Mouse (Mus musculus): Measurements from ENCODE around the gene Arhgap25. TPM values are rescaled to one million over a fixed set of nuclear protein-coding genes. Genes with fewer than 3 reads are reported as not detected.

Gene Arhgap25
- polyA plus RNA-seq, 2 experiments: 1.5 to 2.3 TPM

GRCm38 (mm10) chr6:87500696-87501095 lies 32.4 kb downstream of the Arhgap25 start:
- Histone ChIP-seq H3K27me3 (ENCODE audit: control insufficient read depth, insufficient read depth, low read length) (no peaks in the 10 kb centered on the region; the same call in 1 of the 2 replicates), H3K36me3 (replicated peaks; ENCODE audit: control insufficient read depth, insufficient read depth, low read depth) (no peaks in the 10 kb centered on the region), H3K9ac (replicated peaks) (no peak overlapping the region), H3K27ac (no peak overlapping the region), H3K4me2 (ENCODE audit: low read depth) (no peak overlapping the region), H3K4me1 (replicated peaks; ENCODE audit: control insufficient read depth in 2 of 2, insufficient read depth in 2 of 2, low read length in 1 of 2) (peaks cover 0 to 17% of the 10 kb centered on the region in 2 experiments; a peak in 3 of 4 replicates), H3K4me3 (ENCODE audit: insufficient read depth in 1 of 2, low read depth in 2 of 2, low read length in 2 of 2) (no peak overlapping the region), H3K9me3 (ENCODE audit: control insufficient read depth, low read length) (no peaks in the 10 kb centered on the region)
- ATAC-seq (ENCODE audit: insufficient read depth) (no peak), DNase-seq (ENCODE audit: low read depth in 3 of 3, low spot score in 3 of 3) (no peak)
- TF ChIP-seq EP300 (IDR thresholded peaks at IDR 0.05; ENCODE audit: low read depth) (no peak), CTCF (IDR thresholded peaks at IDR 0.05; ENCODE audit: low read depth) (no peak)
- 67% methylated on average over 7 of the region's 7 CpGs for WGBS (ENCODE audit: insufficient replicate concordance)

GRCm38 (mm10) chr6:87499791-87500190 lies 33.3 kb downstream of the Arhgap25 start:
- no peak for TF ChIP-seq CTCF (IDR thresholded peaks at IDR 0.05; ENCODE audit: low read depth)
- no peak for TF ChIP-seq EP300 (IDR thresholded peaks at IDR 0.05; ENCODE audit: low read depth)
- no peak overlapping the region for H3K4me2 ChIP-seq (ENCODE audit: low read depth)
- ATAC-seq (ENCODE audit: insufficient read depth) (no peak), DNase-seq (ENCODE audit: low read depth in 3 of 3, low spot score in 3 of 3) (no peak)
- no peaks in the 10 kb centered on the region for H3K36me3 ChIP-seq (replicated peaks; ENCODE audit: control insufficient read depth, insufficient read depth, low read depth)
- no peaks in the 10 kb centered on the region; the same call in 1 of the 2 replicates for H3K27me3 ChIP-seq (ENCODE audit: control insufficient read depth, insufficient read depth, low read length)
- no peak overlapping the region for H3K9ac ChIP-seq (replicated peaks)
- no peak overlapping the region for H3K27ac ChIP-seq
- no peak overlapping the region for H3K4me3 ChIP-seq (ENCODE audit: insufficient read depth in 1 of 2, low read depth in 2 of 2, low read length in 2 of 2)
- WGBS (ENCODE audit: insufficient replicate concordance): 12% methylated on average over 6 of the region's 6 CpGs
- no peaks in the 10 kb centered on the region for H3K9me3 ChIP-seq (ENCODE audit: control insufficient read depth, low read length)
- H3K4me1 ChIP-seq (replicated peaks; ENCODE audit: control insufficient read depth in 2 of 2, insufficient read depth in 2 of 2, low read length in 1 of 2): peaks cover 0 to 17% of the 10 kb centered on the region in 2 experiments

GRCm38 (mm10) chr6:87496143-87496542 lies 36.9 kb downstream of the Arhgap25 start:
- Histone ChIP-seq H3K4me2 (ENCODE audit: low read depth) (peak overlapping the region; percentile 13; the same call in 1 of the 2 replicates), H3K9me3 (ENCODE audit: control insufficient read depth, low read length) (no peaks in the 10 kb centered on the region), H3K36me3 (replicated peaks; ENCODE audit: control insufficient read depth, insufficient read depth, low read depth) (no peaks in the 10 kb centered on the region), H3K27me3 (ENCODE audit: control insufficient read depth, insufficient read depth, low read length) (no peaks in the 10 kb centered on the region; the same call in 1 of the 2 replicates), H3K27ac (no peak overlapping the region), H3K4me1 (replicated peaks; ENCODE audit: control insufficient read depth in 2 of 2, insufficient read depth in 2 of 2, low read length in 1 of 2) (peaks cover 0 to 10% of the 10 kb centered on the region in 2 experiments), H3K4me3 (ENCODE audit: insufficient read depth in 1 of 2, low read depth in 2 of 2, low read length in 2 of 2) (peak overlapping the region; percentile 6 to 36), H3K9ac (replicated peaks) (no peak overlapping the region)
- TF ChIP-seq CTCF (IDR thresholded peaks at IDR 0.05; ENCODE audit: low read depth) (no peak), EP300 (IDR thresholded peaks at IDR 0.05; ENCODE audit: low read depth) (no peak)
- ATAC-seq (ENCODE audit: insufficient read depth) (0 out of 2 replicates have a peak, but pooled peaks have one; percentile 26), DNase-seq (ENCODE audit: low read depth in 3 of 3, low spot score in 3 of 3) (no peak)
- 14% methylated on average over 9 of the region's 9 CpGs for WGBS (ENCODE audit: insufficient replicate concordance)

GRCm38 (mm10) chr6:87494339-87494738 lies 38.7 kb downstream of the Arhgap25 start:
- peaks cover 0 to 8% of the 10 kb centered on the region in 2 experiments for H3K4me1 ChIP-seq (replicated peaks; ENCODE audit: control insufficient read depth in 2 of 2, insufficient read depth in 2 of 2, low read length in 1 of 2)
- 19% methylated on average over 9 of the region's 9 CpGs for WGBS (ENCODE audit: insufficient replicate concordance)
- ATAC-seq (ENCODE audit: insufficient read depth) (no peak), DNase-seq (ENCODE audit: low read depth in 3 of 3, low spot score in 3 of 3) (no peak)
- peak overlapping the region in 1 of 2 experiments; percentile 2; a peak in 1 of 4 replicates for H3K4me3 ChIP-seq (ENCODE audit: insufficient read depth in 1 of 2, low read depth in 2 of 2, low read length in 2 of 2)
- H3K36me3 ChIP-seq (replicated peaks; ENCODE audit: control insufficient read depth, insufficient read depth, low read depth): no peaks in the 10 kb centered on the region
- no peaks in the 10 kb centered on the region for H3K9me3 ChIP-seq (ENCODE audit: control insufficient read depth, low read length)
- no peaks in the 10 kb centered on the region; the same call in 1 of the 2 replicates for H3K27me3 ChIP-seq (ENCODE audit: control insufficient read depth, insufficient read depth, low read length)
- peak overlapping the region; percentile 20 for H3K4me2 ChIP-seq (ENCODE audit: low read depth)
- H3K27ac ChIP-seq: no peak overlapping the region
- H3K9ac ChIP-seq (replicated peaks): no peak overlapping the region
- TF ChIP-seq EP300 (IDR thresholded peaks at IDR 0.05; ENCODE audit: low read depth) (no peak), CTCF (IDR thresholded peaks at IDR 0.05; ENCODE audit: low read depth) (no peak)

- H3K9me3 ChIP-seq (ENCODE audit: control insufficient read depth, low read length): no peaks in the 10 kb centered on the region
- no peak overlapping the region for H3K27ac ChIP-seq
- H3K9ac ChIP-seq (replicated peaks): no peak overlapping the region
- no peak overlapping the region for H3K4me3 ChIP-seq (ENCODE audit: insufficient read depth in 1 of 2, low read depth in 2 of 2, low read length in 2 of 2)
- peak in 1 of 3 experiments; percentile 19 for DNase-seq (ENCODE audit: low read depth in 3 of 3, low spot score in 3 of 3)
- TF ChIP-seq CTCF (IDR thresholded peaks at IDR 0.05; ENCODE audit: low read depth) (peak; percentile 21), EP300 (IDR thresholded peaks at IDR 0.05; ENCODE audit: low read depth) (no peak)
- H3K27me3 ChIP-seq (ENCODE audit: control insufficient read depth, insufficient read depth, low read length): no peaks in the 10 kb centered on the region
- H3K4me1 ChIP-seq (replicated peaks; ENCODE audit: control insufficient read depth in 2 of 2, insufficient read depth in 2 of 2, low read length in 1 of 2): no peaks in the 10 kb centered on the region
- no peak overlapping the region for H3K4me2 ChIP-seq (ENCODE audit: low read depth)
- H3K36me3 ChIP-seq (replicated peaks; ENCODE audit: control insufficient read depth, insufficient read depth, low read depth): no peaks in the 10 kb centered on the region
- no peak for ATAC-seq (ENCODE audit: insufficient read depth)
- WGBS (ENCODE audit: insufficient replicate concordance): 49% methylated on average over 6 of the region's 6 CpGs
These were observed 45.2 kb downstream of the Arhgap25 start for GRCm38 (mm10) chr6:87487657-87488426.
